Mouse (Mus musculus) limb, embryonic 10.5 days (tissue): ENCODE measurements around the gene Ablim2. TPM values are rescaled to one million over a fixed set of nuclear protein-coding genes. Genes with fewer than 3 reads are reported as not detected.
A peak's percentile ranks its signal among the peaks of the same experiment; 100 is the strongest.

ENCODE experiments used
- DNase-seq: peaks from one replicate; pipeline ENCODE4 v3.0.0-alpha.2; 2017; ENCODE audit warnings: low spot score
- H3K27ac ChIP-seq: fragments of 300-500 bp; sonication (generic); 2 replicates; pipeline ENCODE4 v1.5.1; 2016; ENCODE audit warnings: mild to moderate bottlenecking
- H3K27me3 ChIP-seq: fragments of 300-500 bp; sonication (generic); 2 replicates; pipeline ENCODE4 v1.6.1; 2016; ENCODE audit warnings: low read depth, mild to moderate bottlenecking; ENCODE audit not compliant: poor library complexity, severe bottlenecking
- H3K36me3 ChIP-seq: fragments of 300-500 bp; sonication (generic); 2 replicates; pipeline ENCODE4 v1.6.1; 2016; ENCODE audit warnings: mild to moderate bottlenecking, moderate library complexity
- H3K4me1 ChIP-seq: fragments of 300-500 bp; sonication (generic); 2 replicates; pipeline ENCODE4 v1.6.1; 2016
- H3K4me3 ChIP-seq: fragments of 300-500 bp; sonication (generic); 2 replicates; pipeline ENCODE4 v1.5.1; 2016; ENCODE audit warnings: mild to moderate bottlenecking, moderate library complexity
- H3K9me3 ChIP-seq: fragments of 300-500 bp; sonication (generic); replicated peaks from 2 replicates; pipeline ENCODE4 v1.6.1; 2016; ENCODE audit warnings: mild to moderate bottlenecking
- WGBS: fragments of 180-500 bp; shearing (Covaris S2); methylation state at CpG from one replicate; pipeline ENCODE4 v1.1.7; 2016; 5-methylcytosine and 5-hydroxymethylcytosine counted together
- polyA plus RNA-seq: library from polyadenylated mRNA; unstranded; fragments of >200 nt; fragmentation: Nextera tagmentation; extraction: Ambion mirVana; gene quantifications from 2 replicates; pipeline ENCODE4 v1.2.1, GENCODE M21; 2016

Ablim2 gene
- polyA plus RNA-seq, 1 experiment from 2014 or later, result 0.74 TPM

DNA sequence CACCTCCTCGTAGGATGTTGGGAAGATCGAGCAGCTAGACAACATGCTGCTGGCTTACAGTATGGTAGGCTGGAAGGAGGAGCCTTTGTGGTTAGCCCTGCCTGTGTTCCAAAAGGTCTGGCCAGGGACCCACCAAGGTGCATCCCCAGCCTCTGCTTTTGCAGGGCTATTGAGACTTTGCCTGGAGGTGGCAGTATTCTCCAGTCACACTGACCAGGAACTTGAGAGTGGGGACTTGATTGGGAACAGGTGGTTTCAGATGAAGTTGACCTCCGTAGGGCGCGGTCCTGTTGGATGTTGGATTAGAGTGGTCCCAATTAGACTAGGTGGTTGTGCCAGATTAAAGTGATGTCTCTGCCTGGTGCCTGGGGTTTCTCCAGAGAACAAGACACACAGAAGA lies 30.2 kb upstream of the Ablim2 start:
- Histone ChIP-seq H3K27ac (no peak overlapping the region), H3K36me3 (no peaks in the 10 kb centered on the region), H3K4me1 (peaks cover 30% of the 10 kb centered on the region), H3K27me3 (no peaks in the 10 kb centered on the region), H3K4me3 (no peak overlapping the region), H3K9me3 (no peaks in the 10 kb centered on the region)
- DNase-seq, result no peak
- WGBS, result 84% methylated on average over 5 of the region's 5 CpGs

DNA sequence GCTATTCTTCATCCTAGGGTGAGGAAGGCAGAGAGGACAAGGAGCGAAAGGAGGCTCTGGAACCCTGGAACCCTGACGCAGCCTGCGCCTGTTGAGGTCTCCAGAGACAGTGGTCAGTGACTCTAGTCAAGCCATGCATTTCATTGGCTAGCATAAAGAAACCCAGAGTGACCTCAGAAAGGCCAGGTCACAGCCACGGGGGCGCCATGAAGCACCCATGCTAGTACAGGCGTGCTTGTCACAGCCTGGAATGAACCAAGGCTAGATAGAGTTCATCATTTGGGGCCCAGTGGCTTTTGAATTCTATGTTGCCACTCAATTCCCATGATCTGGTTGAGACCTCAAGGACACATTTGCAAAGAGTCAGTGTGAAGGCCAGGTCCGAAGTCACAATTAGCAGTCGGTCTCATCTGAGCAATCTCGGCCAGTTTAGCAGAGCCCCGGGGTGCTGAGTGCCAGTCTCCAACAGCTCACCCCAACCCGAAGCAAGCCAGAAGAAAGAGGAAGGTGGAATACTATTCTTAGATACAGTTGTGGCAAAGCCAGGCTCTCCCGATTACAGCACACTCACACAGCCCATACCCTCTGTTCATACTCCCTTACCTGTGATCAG lies 29.2 kb upstream of the Ablim2 start:
- Histone ChIP-seq H3K27ac (peak overlapping the region; percentile 78), H3K4me1 (peaks cover 22% of the 10 kb centered on the region), H3K4me3 (peak overlapping the region; percentile 9; the same call in 1 of the 2 replicates), H3K36me3 (no peaks in the 10 kb centered on the region), H3K9me3 (no peaks in the 10 kb centered on the region), H3K27me3 (no peaks in the 10 kb centered on the region)
- WGBS, result 87% methylated on average over 12 of the region's 12 CpGs
- DNase-seq, result no peak

DNA sequence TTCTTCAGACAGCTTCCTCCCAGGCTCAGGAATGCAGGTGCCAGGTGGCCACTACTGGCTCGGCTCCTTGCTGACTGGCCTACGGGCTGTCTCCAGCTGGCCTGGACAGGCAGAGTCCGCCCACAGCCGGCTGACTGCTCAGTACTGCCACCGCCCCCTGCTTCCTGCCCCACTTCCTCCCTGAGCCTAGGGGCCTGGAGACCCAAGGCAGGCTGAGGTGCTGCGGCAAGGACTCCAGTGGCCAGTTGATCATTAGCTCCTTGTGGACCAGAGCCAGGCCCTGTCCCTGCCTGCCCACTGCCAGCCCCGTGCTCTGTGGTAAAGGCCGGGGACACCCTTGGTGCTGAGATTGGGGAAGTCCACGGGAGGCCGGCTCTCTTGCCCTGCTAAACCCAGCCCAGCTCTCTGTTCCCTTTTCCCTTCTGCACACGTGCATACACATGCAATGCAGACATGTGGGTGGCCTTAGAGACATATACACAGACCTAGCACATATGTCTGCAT lies 28.7 kb upstream of the Ablim2 start:
- 55% methylated on average over 11 of the region's 11 CpGs for WGBS
- Histone ChIP-seq H3K4me1 (peaks cover 17% of the 10 kb centered on the region), H3K27ac (peak overlapping the region; percentile 78), H3K36me3 (no peaks in the 10 kb centered on the region), H3K9me3 (no peaks in the 10 kb centered on the region), H3K27me3 (no peaks in the 10 kb centered on the region), H3K4me3 (0 out of 2 replicates have a peak overlapping the region, but pooled peaks have one; percentile 9)
- DNase-seq, result peak; percentile 74

GRCm38 (mm10) chr5:35729844-35730243 lies 27.8 kb upstream of the Ablim2 start:
- Histone ChIP-seq H3K27me3 (no peaks in the 10 kb centered on the region), H3K4me3 (no peak overlapping the region), H3K9me3 (no peaks in the 10 kb centered on the region), H3K4me1 (peaks cover 17% of the 10 kb centered on the region), H3K27ac (peak overlapping the region; percentile 78), H3K36me3 (no peaks in the 10 kb centered on the region)
- DNase-seq, result no peak
- WGBS, result 88% methylated on average over 3 of the region's 3 CpGs

- no peaks in the 10 kb centered on the region for H3K9me3 ChIP-seq
- 63% methylated on average over 1 of the region's 1 CpGs for WGBS
- no peak for DNase-seq
- H3K27me3 ChIP-seq, result no peaks in the 10 kb centered on the region
- H3K27ac ChIP-seq, result no peak overlapping the region
- H3K36me3 ChIP-seq, result no peaks in the 10 kb centered on the region
- peaks cover 17% of the 10 kb centered on the region for H3K4me1 ChIP-seq
- H3K4me3 ChIP-seq, result no peak overlapping the region
Measured at GRCm38 (mm10) chr5:35730552-35730951, 27.1 kb upstream of the Ablim2 start.

DNA sequence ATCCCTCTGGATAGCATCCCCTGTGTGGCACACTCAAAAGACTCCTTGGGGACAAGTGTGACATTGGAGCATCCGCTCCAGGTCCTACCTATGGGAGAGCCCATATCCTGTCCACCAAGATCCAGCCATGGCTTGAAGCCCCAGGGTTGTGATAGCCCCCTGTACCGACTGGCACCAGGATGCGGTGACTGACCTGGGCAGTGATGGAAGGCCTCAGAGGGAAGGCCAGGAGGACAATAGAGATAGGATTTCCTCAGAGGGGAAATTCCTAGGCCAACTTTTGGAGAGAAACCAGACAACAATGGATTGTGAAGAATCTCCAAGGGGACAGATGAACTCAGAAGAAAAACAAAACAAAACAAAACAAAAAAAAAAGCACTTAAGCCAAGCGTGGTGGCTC lies 26.7 kb upstream of the Ablim2 start:
- peaks cover 17% of the 10 kb centered on the region for H3K4me1 ChIP-seq
- no peaks in the 10 kb centered on the region for H3K27me3 ChIP-seq
- 89% methylated on average over 4 of the region's 4 CpGs for WGBS
- H3K9me3 ChIP-seq, result no peaks in the 10 kb centered on the region
- DNase-seq, result no peak
- H3K27ac ChIP-seq, result no peak overlapping the region
- H3K36me3 ChIP-seq, result no peaks in the 10 kb centered on the region
- no peak overlapping the region for H3K4me3 ChIP-seq

GRCm38 (mm10) chr5:35733523-35733922 lies 24.2 kb upstream of the Ablim2 start:
- peaks cover 15% of the 10 kb centered on the region for H3K4me1 ChIP-seq
- no peaks in the 10 kb centered on the region for H3K36me3 ChIP-seq
- 0 out of 2 replicates have a peak, but pooled peaks cover 3% of the 10 kb centered on the region for H3K27me3 ChIP-seq
- no peak for DNase-seq
- WGBS, result 84% methylated on average over 2 of the region's 2 CpGs
- no peak overlapping the region for H3K27ac ChIP-seq
- no peak overlapping the region for H3K4me3 ChIP-seq
- no peaks in the 10 kb centered on the region for H3K9me3 ChIP-seq

DNA sequence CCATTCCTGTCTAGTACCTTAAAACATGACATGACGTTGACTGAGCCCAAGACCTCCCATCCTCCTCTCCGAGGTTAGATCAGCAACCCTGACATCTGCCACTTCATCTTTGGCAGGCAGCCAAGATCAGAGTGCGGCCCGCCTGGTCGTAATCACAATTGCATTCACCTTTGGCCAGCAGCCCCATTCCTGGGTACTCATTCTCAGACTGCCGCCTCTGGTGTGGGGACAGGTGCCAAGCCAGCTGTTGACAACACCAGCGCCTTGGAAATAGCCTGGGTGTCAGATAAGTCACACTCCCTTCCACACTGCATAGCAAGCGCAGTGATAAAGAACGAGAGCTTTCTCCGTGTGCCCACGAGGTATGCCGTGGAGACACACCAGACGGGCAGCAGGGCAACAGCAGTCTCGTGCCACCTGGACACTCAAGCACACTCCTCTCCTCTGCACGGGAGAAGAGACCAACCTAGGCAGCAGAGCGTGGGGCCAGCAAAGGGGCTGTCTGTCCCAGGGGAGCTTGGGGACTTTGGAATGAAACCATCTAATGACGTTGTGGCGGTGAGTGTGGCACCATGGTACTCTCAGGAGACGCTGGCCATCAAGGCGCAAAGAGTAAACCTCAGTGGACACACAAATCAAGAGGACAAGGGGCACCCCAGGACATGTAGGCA lies 20.3 kb upstream of the Ablim2 start:
- H3K4me1 ChIP-seq, result peaks cover 13% of the 10 kb centered on the region
- WGBS, result 88% methylated on average over 20 of the region's 20 CpGs
- DNase-seq, result no peak
- no peaks in the 10 kb centered on the region for H3K9me3 ChIP-seq
- peaks cover 38% of the 10 kb centered on the region for H3K27me3 ChIP-seq
- H3K27ac ChIP-seq, result no peak overlapping the region
- no peaks in the 10 kb centered on the region for H3K36me3 ChIP-seq
- H3K4me3 ChIP-seq, result no peak overlapping the region

GRCm38 (mm10) chr5:35739005-35739404 lies 18.7 kb upstream of the Ablim2 start:
- Histone ChIP-seq H3K27me3 (peaks cover 46% of the 10 kb centered on the region), H3K4me1 (peaks cover 13% of the 10 kb centered on the region), H3K36me3 (no peaks in the 10 kb centered on the region), H3K4me3 (no peak overlapping the region), H3K27ac (no peak overlapping the region), H3K9me3 (no peaks in the 10 kb centered on the region)
- DNase-seq, result no peak
- WGBS, result 72% methylated on average over 2 of the region's 2 CpGs

GRCm38 (mm10) chr5:35739536-35740278 lies 18.0 kb upstream of the Ablim2 start, which contains the start of gene Sh3tc1:
Sh3tc1 (minus strand) TSS chr5:35739987.
- Histone ChIP-seq H3K27me3 (peaks cover 46% of the 10 kb centered on the region), H3K27ac (no peak within 1 kb of the TSS), H3K36me3 (no peaks in the 10 kb centered on the region), H3K4me3 (no peak within 1 kb of the TSS), H3K9me3 (no peaks in the 10 kb centered on the region), H3K4me1 (peaks cover 13% of the 10 kb centered on the region)
- DNase-seq, result no peak
- 17% methylated on average over 10 of the region's 10 CpGs for WGBS

- H3K27ac ChIP-seq, result no peak overlapping the region
- no peaks in the 10 kb centered on the region for H3K9me3 ChIP-seq
- H3K4me3 ChIP-seq, result no peak overlapping the region
- H3K27me3 ChIP-seq, result peaks cover 46% of the 10 kb centered on the region
- H3K4me1 ChIP-seq, result peaks cover 13% of the 10 kb centered on the region
- whole genome bisulfite sequencing, result 8% methylated on average over 10 of the region's 10 CpGs
- H3K36me3 ChIP-seq, result no peaks in the 10 kb centered on the region
- DNase-seq, result no peak
Measured at GRCm38 (mm10) chr5:35740716-35741115, 17.0 kb upstream of the Ablim2 start.

- H3K36me3 ChIP-seq, result no peaks in the 10 kb centered on the region
- 49% methylated on average over 13 of the region's 13 CpGs for WGBS
- DNase-seq, result no peak
- peaks cover 13% of the 10 kb centered on the region for H3K4me1 ChIP-seq
- no peak overlapping the region for H3K4me3 ChIP-seq
- H3K27ac ChIP-seq, result no peak overlapping the region
- H3K27me3 ChIP-seq, result peaks cover 46% of the 10 kb centered on the region
- no peaks in the 10 kb centered on the region for H3K9me3 ChIP-seq
Measured at GRCm38 (mm10) chr5:35741225-35741820, 16.4 kb upstream of the Ablim2 start.
